Mouse (Mus musculus): ENCODE measurements around the gene Erp29.
A peak's percentile ranks its signal among the peaks of the same experiment; 100 is the strongest.
"Not testable (repeated sequence)": the region's sequence is repeated elsewhere in the genome, so short reads cannot be mapped to it uniquely, and the experiment has no call there.

The Erp29 gene

GRCm38 (mm10) chr5:121452026-121452869 lies at the start of gene Erp29:
Erp29 (minus strand) TSS chr5:121452506.
- DNase-seq = peak; percentile 97

GRCm38 (mm10) chr5:121501424-121501996 lies 49.2 kb upstream of the Erp29 start:
- DNase-seq = not testable (repeated sequence)

GRCm38 (mm10) chr5:121500719-121501118 lies 48.4 kb upstream of the Erp29 start:
- no peak for DNase-seq

GRCm38 (mm10) chr5:121493305-121493704 lies 41.0 kb upstream of the Erp29 start:
- no peak for DNase-seq

GRCm38 (mm10) chr5:121484801-121485200 lies 32.5 kb upstream of the Erp29 start:
- no peak for DNase-seq

- DNase-seq = peak; percentile 84
These were observed 25.4 kb upstream of the Erp29 start for GRCm38 (mm10) chr5:121477680-121478079.

GRCm38 (mm10) chr5:121476040-121476439 lies 23.7 kb upstream of the Erp29 start:
- no peak for DNase-seq

GRCm38 (mm10) chr5:121474610-121475009 lies 22.3 kb upstream of the Erp29 start:
- DNase-seq = no peak

GRCm38 (mm10) chr5:121472411-121472810 lies 20.1 kb upstream of the Erp29 start:
- DNase-seq = no peak

GRCm38 (mm10) chr5:121469566-121469965 lies 17.3 kb upstream of the Erp29 start:
- no peak for DNase-seq

GRCm38 (mm10) chr5:121463601-121464250 lies 11.4 kb upstream of the Erp29 start:
- no peak for DNase-seq

GRCm38 (mm10) chr5:121462967-121463366 lies 10.7 kb upstream of the Erp29 start:
- no peak for DNase-seq

- DNase-seq = no peak
These were observed 9.8 kb upstream of the Erp29 start for GRCm38 (mm10) chr5:121462171-121462502.

GRCm38 (mm10) chr5:121461339-121462170 lies 9.2 kb upstream of the Erp29 start:
- DNase-seq = no peak

- DNase-seq = no peak
These were observed 3.4 kb upstream of the Erp29 start for GRCm38 (mm10) chr5:121455510-121456265.

GRCm38 (mm10) chr5:121454503-121454782 lies 2.1 kb upstream of the Erp29 start:
- peak; percentile 38 for DNase-seq

- peak; percentile 33 for DNase-seq
These were observed 1.6 kb upstream of the Erp29 start for GRCm38 (mm10) chr5:121453743-121454502.

- no peak for DNase-seq
These were observed 600 bp upstream of the Erp29 start for GRCm38 (mm10) chr5:121452906-121453305.

GRCm38 (mm10) chr5:121451644-121452025 lies 671 bp downstream of the Erp29 start, which contains the start of gene Tmem116:
Tmem116 (plus strand) TSS chr5:121451893.
- DNase-seq = peak; percentile 65

GRCm38 (mm10) chr5:121451203-121451602 lies 1.1 kb downstream of the Erp29 start:
- peak; percentile 28 for DNase-seq

- DNase-seq = peak; percentile 27
These were observed 1.8 kb downstream of the Erp29 start for GRCm38 (mm10) chr5:121450476-121450875.

- DNase-seq = peak; percentile 50
These were observed 2.3 kb downstream of the Erp29 start for GRCm38 (mm10) chr5:121449976-121450375.
